Mouse (Mus musculus) heart, postnatal 4 days (tissue): ENCODE results near the gene Akap6. TPM values are rescaled to one million over a fixed set of nuclear protein-coding genes. Genes with fewer than 3 reads are reported as not detected.

ENCODE experiments used
- DNase-seq: peaks from one replicate; pipeline ENCODE4 v3.0.0; 2021
- total RNA-seq, 2 experiments: library from RNA; stranded (reverse); gene quantifications; 2 replicates each; pipeline ENCODE4 v1.2.3; 2021

Akap6 gene
- total RNA-seq, 2 experiments from 2014 or later = 118 to 127 TPM

- no peak for DNase-seq
Observed at GRCm38 (mm10) chr12:53168189-53169003, 469.2 kb downstream of the Akap6 start.

- DNase-seq = no peak
Observed at GRCm38 (mm10) chr12:53191435-53191834, 492.3 kb downstream of the Akap6 start.

GRCm38 (mm10) chr12:53193664-53194063 is 494.5 kb downstream of the Akap6 start:
- DNase-seq = no peak

Other genes with a start within 250 kb of the Akap6 start
- 10 to 100 TPM; 81.8 to 84.4 TPM for gene Arhgap5, start 195.4 kb upstream of the Akap6 start, total RNA-seq